Mouse (Mus musculus): Measurements from ENCODE around the gene Gm4131.

GRCm38 (mm10) chr14:62416742-62417134, 150.0 kb downstream of the Gm4131 start:
- TF ChIP-seq GATA1 (IDR thresholded peaks at IDR 0.05; ENCODE audit: borderline replicate concordance, low read length), result no peak
- TF ChIP-seq FLI1 (IDR thresholded peaks at IDR 0.05; ENCODE audit: low read length), result no peak
